Mouse (Mus musculus) small intestine, adult 2 months (tissue): ENCODE measurements around the gene Col8a2.

Experiments used
- CTCF ChIP-seq: fragments of 200-500 bp; IDR thresholded peaks from 2 replicates; pipeline ENCODE4 v1.5.1; 2012; ENCODE audit warnings: low read depth, mild to moderate bottlenecking, control low read depth, inconsistent platforms, low read length, moderate library complexity, mixed read lengths; ENCODE audit not compliant: insufficient replicate concordance, insufficient read length; ENCODE audit errors: extremely low read depth
- POLR2A ChIP-seq: fragments of 200-500 bp; IDR thresholded peaks from 2 replicates; pipeline ENCODE4 v1.6.1; 2012; ENCODE audit warnings: low read depth, mild to moderate bottlenecking, control low read depth, inconsistent platforms, low read length, moderate library complexity

DNA sequence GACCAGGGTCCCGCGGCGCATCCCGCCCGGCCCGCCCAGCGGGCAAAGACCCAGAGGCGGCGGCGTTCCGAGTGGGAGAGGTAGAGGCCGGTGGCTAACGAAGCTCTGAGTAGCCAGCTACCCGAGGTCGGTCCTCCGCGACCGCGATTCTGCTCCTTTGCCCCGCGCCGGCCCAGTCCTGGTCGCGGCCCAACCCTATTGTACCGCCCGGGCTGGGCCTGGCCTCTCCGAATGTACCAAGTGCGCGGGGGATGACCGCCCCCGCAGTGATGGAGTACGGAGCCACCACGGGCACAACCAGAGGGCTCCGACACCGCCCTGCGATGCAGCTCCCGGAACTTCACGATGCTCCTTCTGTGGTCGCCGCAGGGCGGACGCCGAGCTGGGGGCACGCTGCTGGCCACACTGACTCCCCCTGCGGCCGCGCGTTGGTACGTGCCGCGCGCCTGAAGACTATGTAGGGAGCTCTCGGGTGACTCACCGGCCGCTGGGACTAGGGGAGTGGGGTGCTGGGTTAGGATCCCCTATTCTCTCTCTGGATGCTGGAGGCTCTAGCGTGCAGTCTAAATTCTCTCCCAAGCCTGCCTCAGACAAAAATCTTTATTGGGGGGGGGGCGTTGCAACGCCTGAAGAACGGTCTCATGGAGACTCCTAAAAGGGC is 30.3 kb upstream of the Col8a2 start, which contains the start of gene Map7d1:
- no peak for TF ChIP-seq CTCF
- peak; percentile 96 for TF ChIP-seq POLR2A
